Mouse (Mus musculus): ENCODE results near the gene Gm11236.
"Not testable (repeated sequence)": the region's sequence is repeated elsewhere in the genome, so short reads cannot be mapped to it uniquely, and the experiment has no call there.

Gm11236 gene

DNA sequence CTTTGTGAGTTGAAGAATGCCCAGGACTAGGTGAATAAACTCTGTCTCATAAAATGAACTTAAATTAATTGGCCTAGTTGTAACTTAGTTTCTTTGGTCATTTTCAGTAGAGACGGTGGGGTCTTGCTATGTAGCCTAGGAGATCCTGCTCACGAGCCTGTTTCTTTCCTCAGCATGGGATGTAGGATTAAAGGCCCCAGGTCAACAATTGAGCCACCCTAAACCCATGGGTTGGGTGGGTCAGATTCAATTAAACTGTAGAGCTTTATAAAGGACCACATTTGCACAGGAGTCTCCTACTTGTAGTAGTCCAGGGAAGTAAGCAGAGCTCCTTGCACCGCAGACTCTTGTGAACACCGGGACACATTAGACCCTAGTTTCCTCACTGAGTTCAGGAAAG lies at the start of gene Gm11236:
TSS of gene Gm11236 (plus strand) at position 301 of the 400 bp plus-strand sequence.
- DNase-seq (ENCODE audit: extremely low spot score, low spot score): not testable (repeated sequence)

DNA sequence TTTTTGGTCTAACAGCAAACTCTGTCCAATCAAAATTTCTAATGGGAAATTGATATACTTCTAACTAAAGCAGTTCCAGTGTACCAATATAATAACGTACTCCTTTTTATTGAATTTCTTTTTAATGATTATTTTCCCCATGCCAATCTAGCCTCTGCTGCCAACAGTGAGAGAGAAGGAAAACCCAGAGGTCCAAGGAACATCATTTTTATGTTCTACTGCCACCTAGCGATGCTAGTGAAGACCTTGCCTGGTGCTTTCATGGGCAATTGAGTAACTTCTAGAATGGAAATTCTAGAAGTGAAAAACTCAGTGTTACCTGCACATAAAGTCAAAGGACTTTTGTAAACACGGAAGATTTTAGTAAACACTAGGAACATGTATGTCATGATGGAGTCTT lies 38.7 kb upstream of the Gm11236 start:
- DNase-seq (ENCODE audit: extremely low spot score, low spot score): no peak

DNA sequence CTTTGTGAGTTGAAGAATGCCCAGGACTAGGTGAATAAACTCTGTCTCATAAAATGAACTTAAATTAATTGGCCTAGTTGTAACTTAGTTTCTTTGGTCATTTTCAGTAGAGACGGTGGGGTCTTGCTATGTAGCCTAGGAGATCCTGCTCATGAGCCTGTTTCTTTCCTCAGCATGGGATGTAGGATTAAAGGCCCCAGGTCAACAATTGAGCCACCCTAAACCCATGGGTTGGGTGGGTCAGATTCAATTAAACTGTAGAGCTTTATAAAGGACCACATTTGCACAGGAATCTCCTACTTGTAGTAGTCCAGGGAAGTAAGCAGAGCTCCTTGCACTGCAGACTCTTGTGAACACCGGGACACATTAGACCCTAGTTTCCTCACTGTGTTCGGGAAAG lies 30.3 kb upstream of the Gm11236 start, which contains the start of gene Gm11238:
TSS of gene Gm11238 (plus strand) at position 301 of the 400 bp plus-strand sequence.
- DNase-seq (ENCODE audit: extremely low spot score, low spot score): not testable (repeated sequence)

DNA sequence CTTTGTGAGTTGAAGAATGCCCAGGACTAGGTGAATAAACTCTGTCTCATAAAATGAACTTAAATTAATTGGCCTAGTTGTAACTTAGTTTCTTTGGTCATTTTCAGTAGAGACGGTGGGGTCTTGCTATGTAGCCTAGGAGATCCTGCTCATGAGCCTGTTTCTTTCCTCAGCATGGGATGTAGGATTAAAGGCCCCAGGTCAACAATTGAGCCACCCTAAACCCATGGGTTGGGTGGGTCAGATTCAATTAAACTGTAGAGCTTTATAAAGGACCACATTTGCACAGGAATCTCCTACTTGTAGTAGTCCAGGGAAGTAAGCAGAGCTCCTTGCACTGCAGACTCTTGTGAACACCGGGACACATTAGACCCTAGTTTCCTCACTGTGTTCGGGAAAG lies 15.2 kb upstream of the Gm11236 start, which contains the start of gene Gm11237:
TSS of gene Gm11237 (plus strand) at position 301 of the 400 bp plus-strand sequence.
- DNase-seq (ENCODE audit: extremely low spot score, low spot score): not testable (repeated sequence)

DNA sequence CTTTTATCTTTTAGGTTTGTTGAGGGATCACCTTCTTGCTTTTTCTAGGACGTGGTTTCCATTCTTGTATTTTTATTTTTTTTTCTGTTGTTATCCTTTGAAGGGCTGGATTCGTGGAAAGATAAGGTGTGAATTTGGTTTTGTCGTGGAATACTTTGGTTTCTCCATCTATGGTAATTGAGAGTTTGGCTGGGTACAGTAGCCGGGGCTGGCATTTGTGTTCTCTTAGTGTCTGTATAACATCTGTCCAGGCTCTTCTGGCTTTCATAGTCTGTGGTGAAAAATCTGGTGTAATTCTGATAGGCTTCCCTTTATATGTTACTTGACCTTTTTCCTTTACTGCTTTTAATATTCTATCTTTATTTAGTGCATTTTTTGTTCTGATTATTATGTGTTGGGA lies 23.9 kb downstream of the Gm11236 start:
- not testable (repeated sequence) for DNase-seq (ENCODE audit: extremely low spot score, low spot score)

DNA sequence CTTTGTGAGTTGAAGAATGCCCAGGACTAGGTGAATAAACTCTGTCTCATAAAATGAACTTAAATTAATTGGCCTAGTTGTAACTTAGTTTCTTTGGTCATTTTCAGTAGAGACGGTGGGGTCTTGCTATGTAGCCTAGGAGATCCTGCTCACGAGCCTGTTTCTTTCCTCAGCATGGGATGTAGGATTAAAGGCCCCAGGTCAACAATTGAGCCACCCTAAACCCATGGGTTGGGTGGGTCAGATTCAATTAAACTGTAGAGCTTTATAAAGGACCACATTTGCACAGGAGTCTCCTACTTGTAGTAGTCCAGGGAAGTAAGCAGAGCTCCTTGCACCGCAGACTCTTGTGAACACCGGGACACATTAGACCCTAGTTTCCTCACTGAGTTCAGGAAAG lies 30.1 kb downstream of the Gm11236 start, which contains the start of gene Gm11239:
TSS of gene Gm11239 (plus strand) at position 301 of the 400 bp plus-strand sequence.
- DNase-seq (ENCODE audit: extremely low spot score, low spot score): not testable (repeated sequence)

DNA sequence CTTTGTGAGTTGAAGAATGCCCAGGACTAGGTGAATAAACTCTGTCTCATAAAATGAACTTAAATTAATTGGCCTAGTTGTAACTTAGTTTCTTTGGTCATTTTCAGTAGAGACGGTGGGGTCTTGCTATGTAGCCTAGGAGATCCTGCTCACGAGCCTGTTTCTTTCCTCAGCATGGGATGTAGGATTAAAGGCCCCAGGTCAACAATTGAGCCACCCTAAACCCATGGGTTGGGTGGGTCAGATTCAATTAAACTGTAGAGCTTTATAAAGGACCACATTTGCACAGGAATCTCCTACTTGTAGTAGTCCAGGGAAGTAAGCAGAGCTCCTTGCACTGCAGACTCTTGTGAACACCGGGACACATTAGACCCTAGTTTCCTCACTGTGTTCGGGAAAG lies 45.3 kb downstream of the Gm11236 start, which contains the start of gene Gm428:
TSS of gene Gm428 (plus strand) at position 301 of the 400 bp plus-strand sequence.
- not testable (repeated sequence) for DNase-seq (ENCODE audit: extremely low spot score, low spot score)
